Mouse (Mus musculus) right cerebral cortex, postnatal 36 days (tissue): ENCODE data around the gene Pgbd5.

ENCODE experiments used
- DNase-seq, 2 experiments: peaks; one replicate each; pipeline ENCODE4 v3.0.0; 2022; ENCODE audit warnings: low spot score in 2 of 2, mixed read lengths in 1 of 2

Gene Pgbd5

DNA sequence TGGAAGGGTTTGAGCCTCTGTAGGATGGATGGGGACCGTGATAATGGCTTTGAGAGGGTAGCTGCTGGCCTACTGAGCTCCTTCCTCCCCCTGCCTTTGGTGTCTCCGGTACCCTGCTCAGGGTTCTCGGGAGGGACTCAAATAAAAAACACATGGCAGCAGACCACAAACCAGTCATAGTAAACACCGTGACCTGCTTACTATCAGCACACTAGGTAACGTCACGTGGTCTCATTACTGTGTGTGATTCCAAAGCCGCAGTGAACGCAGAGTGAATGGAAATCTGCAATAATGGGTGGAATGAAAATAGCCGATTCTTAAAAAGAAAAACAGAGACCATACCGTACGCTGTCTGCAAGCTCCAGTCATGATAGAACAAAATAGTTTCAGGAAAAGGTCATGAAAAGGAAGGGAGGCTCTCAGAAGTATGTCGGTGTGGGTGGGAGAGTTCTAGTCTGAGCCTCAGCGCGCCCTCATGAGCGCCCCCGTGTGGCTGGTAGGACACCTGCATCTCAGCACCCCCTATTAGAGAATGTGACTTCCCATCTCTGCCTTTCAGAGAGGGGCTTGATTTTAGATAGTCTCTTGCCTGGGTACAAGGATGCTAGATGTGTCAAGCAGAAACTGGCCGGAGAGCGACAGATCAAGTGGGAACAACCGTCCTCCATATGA, 92.5 kb downstream of the Pgbd5 start:
- DNase-seq = no peak

DNA sequence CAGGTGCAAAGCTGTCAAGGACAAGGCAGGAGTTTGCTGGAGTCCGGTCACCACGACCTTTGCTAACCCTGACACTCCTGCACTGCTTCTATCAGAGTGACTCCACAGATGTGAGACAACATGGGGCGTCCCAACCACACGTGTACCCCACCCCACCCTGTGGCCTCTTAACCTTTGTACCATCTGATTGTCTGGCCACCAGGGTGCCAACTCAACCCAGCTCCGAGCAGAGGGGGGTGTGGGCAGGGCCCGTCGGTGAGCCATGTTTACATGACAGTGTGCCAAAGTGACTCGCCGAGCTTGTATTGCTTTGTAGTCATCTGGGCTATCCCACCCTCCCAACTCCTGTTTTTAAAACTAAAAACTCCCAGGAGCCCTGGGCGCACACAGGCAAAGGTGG, 94.4 kb downstream of the Pgbd5 start:
- no peak for DNase-seq

DNA sequence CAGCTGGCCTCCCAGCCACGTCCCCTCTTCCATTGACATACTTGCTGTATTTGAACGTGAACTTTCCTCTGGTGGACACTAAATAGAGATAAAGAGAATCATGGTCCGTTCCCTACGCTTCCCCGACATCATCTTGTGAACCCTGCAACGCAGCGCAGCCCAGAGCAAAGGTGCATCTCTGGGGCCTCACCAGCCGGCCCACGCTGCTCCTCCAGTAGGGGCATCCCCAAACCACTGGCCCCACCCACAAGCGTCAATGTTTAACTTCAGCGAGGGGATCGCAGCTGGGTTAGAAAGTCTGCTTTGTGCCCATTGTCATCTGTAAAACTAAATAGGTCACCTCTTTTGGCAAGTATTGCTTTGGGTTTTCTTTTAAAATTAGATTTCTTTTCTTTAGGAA, 95.5 kb downstream of the Pgbd5 start:
- no peak for DNase-seq

DNA sequence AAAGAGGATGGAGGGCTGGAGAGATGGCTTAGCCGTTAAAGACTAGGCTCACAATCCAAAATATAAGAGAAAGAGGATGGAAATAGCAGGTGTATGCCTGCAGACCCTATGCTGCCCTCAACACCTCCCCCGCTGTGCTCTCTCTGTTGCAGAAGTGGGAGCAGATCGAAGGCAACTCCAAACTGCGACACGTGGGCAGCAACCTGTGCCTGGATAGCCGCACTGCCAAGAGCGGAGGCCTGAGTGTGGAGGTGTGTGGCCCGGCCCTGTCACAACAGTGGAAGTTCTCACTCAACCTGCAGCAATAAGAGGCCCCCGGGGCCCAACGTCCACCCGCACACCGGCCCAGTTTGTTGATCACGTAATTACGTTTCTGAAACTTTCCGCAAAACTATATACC, 96.3 kb downstream of the Pgbd5 start:
- no peak for DNase-seq

DNA sequence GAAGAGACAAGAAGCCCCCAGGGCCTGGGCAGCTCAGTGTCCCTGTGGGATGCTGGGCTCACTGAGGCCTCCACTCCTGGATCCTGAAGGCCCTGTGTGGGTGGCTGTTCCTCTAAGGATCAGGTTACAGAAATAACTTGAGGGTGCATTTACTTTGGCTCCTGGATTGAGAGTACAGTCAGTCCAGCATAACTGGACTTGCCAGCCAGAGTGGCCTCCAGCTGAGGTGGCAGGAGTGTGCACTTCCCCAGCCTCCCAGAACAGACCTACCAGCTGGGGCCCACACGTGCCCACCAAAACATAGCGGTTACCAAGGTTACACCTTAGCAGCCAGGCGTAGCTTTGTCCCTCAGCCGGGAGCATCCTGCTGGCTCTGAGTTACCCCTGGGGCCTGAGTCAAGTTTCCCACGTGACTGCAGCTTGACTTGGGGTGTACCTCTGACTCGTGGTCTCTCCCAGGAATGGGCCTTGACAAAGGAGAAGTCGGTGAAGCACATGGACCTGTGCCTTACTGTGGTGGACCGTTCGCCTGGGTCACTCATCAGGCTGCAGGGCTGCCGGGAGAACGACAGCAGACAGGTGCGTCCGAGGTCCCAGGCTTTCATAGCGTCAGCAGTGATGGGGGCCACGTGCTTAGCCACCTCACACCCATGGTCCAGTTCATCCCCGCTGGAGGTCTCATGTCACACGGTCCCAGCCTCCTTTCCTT, 98.9 kb downstream of the Pgbd5 start:
- no peak for DNase-seq

DNA sequence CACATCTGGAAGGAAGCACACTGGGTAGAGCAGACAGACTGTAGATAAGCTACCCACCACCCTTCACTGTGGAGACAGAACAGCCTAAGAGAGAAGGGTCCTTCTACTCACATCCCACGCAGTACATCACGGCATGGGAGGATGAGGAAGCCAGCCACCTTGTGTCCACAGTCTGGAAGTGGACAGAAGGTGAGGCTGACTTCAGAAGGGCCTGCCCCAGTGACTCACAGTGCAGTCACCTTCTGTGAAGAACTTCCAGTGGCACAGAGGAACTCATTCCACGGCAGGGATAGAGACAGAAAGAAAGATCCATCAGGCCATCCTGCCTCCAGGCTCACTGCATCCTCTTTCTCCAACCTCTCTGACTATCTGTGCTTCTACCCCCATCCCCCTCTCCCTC, 99.7 kb downstream of the Pgbd5 start:
- no peak for DNase-seq

DNA sequence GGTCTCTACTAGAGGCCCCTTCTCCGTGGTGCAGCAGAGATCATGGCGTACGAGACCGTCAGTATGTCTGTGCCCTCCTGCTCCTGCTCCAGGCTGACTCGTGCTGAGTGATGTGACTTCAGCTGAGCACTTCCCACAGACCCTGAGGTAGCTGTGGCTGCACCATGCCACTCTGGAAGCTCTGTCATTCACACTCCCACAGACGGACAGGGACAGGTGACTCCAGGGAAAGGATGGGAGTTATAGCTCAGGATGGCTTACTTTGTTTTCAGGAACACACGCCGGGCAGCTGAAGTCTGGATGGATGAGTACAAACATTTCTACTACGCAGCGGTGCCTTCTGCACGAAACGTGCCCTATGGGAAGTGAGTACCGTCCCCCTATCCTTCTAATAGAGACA, 103.2 kb downstream of the Pgbd5 start:
- no peak for DNase-seq

DNA sequence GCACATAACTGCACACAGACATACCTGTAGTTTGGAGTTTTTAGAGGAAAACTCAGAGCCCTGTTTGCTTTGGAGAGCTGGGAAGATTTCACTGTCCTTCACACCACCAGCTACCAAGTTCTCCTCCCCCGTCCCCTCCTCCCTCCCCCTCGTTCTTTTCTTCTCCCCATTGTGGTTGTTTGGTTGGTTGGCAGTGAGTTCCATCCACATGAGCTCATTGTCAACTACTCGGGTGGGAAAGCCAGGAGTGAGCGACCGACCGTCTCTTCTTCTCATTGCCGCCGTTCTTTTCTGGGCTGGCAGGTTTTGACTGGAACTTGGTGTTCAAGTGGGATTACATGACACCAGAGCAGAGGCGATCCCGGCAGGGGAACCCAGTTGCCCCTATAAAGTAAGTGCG, 107.8 kb downstream of the Pgbd5 start:
- no peak for DNase-seq

DNA sequence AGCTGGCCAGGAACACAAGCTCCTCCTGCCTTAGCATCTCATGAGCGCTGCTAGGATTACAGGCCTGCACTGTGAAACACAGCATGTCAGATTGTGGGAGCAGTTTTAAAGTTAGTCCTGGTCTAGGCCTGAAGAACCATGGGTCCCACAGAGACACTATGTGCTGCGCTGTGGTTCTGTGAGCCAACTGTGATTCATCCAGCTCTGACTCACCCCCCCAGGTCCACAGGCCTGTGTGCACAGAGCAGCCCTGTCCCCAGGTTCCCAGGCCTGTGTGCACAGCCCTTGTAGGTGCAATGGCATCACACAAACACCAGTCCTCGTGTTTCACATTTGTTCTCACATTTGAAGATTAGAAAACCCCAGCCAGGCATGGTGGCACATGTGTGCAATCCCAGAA, 108.4 kb downstream of the Pgbd5 start:
- no peak for DNase-seq

DNA sequence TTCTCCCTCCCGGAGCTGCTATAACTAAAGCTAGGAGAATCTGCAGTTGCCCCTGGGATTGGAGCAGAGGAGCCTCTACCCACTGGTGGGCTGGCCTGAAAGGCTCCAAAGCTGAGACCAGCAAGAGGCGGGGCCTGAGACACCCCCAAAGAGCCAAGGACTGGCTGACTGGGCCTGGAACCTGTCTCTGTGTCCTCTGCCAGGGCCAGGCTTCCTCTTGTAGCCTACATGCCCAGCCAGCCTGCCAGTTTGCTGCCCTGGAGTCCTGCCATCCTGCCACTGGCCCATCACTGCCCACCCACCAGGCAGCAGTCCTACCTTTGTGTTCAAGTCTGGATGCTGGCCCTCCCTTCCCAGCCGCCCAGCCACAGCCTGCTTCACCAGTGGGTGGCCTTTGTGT, 109.0 kb downstream of the Pgbd5 start:
- peak in 1 of 2 experiments; percentile 37 for DNase-seq

DNA sequence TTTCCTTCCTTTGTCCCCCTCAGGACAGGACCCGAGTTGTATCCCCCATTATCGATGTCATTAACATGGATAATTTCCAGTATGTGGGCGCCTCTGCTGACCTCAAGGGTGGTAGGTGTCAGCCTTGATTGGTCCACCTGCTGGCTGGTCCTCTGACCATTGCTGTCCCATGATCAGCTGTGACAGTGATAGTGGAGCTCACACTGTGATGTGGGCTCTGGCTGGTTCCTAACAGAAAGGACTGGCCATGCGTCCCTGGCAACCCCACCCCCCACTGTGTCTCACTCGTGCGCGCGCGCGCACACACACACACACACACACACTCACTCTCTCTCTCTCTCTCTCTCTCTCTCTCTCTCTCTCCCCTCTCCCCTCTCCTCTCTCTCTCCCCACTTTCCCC, 109.8 kb downstream of the Pgbd5 start:
- DNase-seq = no peak

DNA sequence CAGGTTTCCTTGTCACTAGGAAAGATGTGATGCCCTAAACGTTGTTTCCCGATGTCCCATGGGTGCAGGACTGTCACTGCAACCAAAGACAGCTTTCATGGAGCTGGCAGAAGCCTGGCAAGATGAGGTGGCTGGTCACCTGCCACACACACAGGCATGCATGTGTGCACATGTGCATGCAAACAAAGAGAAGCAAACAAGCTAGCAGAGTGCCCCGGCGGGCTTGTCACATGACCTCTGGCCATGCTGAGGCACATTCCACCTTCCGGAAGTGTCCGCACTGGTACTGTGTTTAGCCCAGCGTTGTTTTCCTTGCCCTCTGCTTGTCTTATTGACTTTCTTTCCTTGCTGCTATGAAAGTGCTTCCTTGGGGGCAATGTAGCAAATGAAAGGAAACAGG, 111.2 kb downstream of the Pgbd5 start:
- DNase-seq = no peak

DNA sequence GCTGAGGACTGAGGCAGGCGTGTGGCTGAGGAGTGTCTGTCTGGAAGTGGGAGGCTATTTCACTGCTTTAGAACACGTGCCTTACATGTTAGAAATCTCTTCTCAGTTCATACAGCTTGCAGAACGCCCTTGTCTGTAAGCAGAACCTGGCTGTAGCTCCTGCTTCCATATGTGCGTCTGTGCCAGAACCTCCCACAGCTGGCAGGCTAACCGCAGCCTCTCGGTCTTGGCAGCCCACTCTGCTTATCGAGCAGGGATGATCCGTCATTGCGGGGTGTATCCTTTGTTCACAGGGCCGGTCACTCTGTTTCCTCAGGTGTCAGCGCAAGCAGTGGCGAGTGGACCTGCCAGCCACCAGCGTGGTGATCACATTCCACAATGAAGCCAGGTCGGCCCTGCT, 116.1 kb downstream of the Pgbd5 start:
- DNase-seq = peak; percentile 46 to 60

DNA sequence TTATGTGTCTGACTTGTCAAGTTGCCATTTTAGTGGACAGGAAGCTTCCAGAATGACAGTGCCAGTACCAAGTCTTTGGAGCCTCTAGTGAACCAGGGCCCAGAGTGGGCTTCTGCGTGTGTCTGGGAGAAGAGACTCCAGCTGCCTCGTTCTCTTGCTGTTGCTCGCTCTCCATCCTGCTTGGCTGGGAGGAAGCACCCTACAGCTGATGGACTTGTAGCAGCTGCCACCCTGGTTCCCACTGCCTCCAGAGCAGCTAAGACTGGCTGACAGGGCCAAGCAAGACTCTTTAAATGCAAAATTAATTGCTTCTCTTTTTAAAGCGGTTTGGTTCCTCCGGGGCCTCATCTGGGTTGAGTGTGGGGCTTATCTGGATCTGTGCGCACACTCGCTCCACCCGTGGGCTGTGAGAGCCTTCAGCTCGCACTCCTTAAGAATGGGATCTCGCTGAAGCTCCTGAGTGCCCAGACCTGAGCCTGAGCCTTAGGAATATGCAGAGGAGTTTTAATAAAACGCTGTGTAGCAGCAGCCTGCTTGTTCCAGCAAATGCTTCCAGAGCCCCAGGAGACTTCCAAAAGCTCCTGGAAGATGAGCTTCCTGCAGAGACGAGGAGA, 118.1 kb downstream of the Pgbd5 start:
- DNase-seq = no peak

DNA sequence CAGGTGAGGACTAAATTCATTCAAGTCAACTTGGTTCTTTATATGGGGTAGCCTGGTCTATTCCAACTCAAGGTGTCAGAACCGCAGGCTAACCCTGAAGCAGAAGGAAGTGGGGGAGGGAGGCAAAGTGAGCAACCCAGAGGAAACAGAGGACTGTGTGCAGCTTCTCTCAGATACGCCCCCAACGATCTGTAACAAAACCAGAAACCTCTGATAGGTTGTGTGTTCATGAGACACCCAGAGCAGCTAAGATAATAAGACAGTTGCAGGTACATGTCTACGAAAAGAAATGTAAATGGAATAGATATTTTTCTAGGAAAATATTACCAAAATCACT, 120.2 kb downstream of the Pgbd5 start:
- DNase-seq = no peak
